Mouse (Mus musculus) heart, adult 18-20 months (tissue): ENCODE data around the gene Prkar2b. TPM values are rescaled to one million over a fixed set of nuclear protein-coding genes. Genes with fewer than 3 reads are reported as not detected.
"Not testable (repeated sequence)": the region's sequence is repeated elsewhere in the genome, so short reads cannot be mapped to it uniquely, and the experiment has no call there.

Source experiments
- DNase-seq, 2 experiments: peaks; one replicate each; pipeline ENCODE4 v3.0.0; 2021 to 2022; ENCODE audit warnings: mixed read lengths in 1 of 2
- total RNA-seq, 2 experiments: library from RNA; stranded (reverse); gene quantifications; 2 replicates each; pipeline ENCODE4 v1.2.3; 2021

Gene Prkar2b
- total RNA-seq, 2 experiments from 2014 or later, result 3.7 to 34.5 TPM

GRCm38 (mm10) chr12:32009985-32010369, 51.1 kb downstream of the Prkar2b start:
- DNase-seq, result not testable (repeated sequence)

- DNase-seq, result no peak
Observed at GRCm38 (mm10) chr12:32009267-32009984, 51.7 kb downstream of the Prkar2b start.

DNA sequence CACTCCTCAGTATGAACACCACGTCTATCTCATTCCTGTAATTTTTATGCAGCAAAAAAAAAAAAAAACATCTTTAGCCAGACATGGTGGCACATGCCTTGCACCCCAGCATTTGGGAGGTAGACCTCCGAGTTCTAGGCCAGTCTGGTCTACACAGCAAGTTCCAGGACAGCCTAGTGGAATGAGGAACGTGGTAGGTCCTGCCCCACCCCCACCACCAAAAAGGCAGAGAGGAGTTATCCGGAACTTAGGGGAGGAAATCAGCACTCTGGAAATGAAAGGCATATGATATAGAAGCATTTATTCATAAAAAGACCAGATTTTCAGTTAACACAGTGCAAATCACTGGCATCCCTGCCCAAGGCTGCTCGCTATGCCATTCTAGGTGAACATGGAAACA, 52.4 kb downstream of the Prkar2b start:
- DNase-seq, result no peak

DNA sequence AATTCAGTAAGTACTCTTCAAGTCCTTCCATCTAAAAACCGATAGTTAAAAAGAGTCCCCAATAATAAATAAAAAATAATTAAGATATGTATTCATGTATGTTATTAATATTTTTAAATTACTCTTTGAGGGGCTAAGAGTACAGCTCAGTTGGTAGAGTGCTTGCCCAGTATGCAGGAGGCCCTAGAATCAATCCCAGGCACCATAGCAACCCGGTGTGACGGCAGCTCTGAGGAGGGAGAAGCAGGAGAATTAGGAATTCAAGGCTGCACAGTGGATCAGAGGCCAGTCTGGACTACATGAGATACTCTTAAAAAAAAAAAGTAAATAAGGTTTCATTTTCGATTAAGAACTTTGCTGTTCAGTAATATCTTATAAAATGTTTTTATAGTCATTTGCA, 53.5 kb downstream of the Prkar2b start:
- DNase-seq, result no peak

DNA sequence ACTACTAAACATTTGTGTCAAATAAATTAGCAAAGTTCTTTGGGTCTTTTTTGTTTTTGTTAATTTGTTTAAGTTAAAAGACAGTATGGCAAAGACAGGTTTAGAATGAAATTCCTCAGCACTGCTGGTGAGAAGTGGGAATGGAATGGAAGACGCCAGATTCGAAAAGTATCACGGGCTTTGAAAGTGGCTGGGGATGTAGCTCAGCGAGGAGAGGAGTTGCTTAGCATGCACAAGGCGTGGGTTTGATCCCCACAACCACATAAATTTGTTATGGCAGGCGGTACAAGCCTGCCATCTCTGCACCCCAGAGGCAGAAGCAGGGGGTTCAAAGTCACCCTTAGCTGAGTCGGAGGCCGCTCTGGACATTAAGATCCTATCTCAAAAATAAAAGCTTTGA, 54.1 kb downstream of the Prkar2b start:
- DNase-seq, result no peak

DNA sequence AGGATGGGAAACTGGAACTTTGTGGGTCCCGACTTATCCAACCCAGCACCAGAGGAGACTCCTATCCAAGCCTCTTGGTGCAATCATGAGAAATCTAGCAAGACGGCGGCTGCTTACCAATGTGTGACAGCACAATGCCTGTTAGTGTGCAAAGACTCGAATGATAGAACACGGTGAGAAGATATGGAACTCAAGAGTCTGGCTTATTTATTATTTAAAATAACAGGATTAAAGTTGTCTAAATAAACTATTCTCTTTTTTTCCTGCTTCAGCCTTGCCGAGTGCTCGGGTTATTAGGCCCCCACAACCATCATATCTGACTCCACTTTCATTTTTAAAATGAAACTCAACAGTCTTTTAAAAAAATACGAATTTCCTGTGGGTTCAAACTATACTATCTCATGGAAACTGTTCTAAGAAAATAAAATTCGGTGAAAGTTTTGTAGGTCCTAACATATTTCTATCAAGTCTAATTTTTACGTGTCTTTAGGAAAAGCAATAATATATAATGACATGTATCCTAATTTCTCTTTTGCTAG, 54.6 kb downstream of the Prkar2b start:
- no peak for DNase-seq

DNA sequence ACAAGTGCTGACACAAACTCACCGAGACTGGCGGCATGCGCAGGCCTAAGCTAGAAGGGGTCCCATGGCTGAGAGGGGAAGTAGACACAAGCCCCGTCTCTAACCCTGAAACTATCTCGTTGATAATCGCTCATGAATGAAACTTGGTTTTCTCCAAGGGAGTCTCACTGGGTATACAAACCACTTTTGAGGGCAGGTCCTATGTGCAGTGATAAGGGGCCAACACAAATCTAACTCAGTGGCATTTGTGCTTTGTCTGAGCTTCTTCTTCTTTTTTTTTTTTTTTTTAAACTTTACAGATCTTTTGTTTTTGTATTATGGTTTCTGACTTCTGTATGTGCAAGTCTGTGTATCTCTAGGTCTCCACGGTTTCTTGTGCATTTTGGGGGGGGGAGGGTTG, 60.6 kb downstream of the Prkar2b start:
- DNase-seq, result no peak

DNA sequence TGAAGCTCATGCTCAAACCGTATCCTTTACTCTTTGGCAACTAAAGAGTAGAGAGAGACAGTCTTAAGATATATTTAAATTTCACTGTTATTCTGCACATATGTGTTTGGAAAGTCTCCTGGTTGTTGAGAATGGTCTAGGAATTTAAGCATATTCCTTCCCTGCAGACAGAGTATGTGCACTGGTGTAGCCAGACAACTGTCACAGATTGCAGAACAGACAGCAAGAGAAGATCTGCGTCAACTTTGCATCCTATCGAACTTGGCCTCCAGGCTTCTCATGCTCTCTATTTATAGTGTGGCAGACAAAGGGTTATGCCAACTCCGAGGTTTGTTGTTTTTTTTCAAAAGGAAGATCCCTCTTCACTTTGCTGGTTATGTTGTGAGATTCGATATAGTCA, 62.4 kb downstream of the Prkar2b start:
- no peak for DNase-seq

DNA sequence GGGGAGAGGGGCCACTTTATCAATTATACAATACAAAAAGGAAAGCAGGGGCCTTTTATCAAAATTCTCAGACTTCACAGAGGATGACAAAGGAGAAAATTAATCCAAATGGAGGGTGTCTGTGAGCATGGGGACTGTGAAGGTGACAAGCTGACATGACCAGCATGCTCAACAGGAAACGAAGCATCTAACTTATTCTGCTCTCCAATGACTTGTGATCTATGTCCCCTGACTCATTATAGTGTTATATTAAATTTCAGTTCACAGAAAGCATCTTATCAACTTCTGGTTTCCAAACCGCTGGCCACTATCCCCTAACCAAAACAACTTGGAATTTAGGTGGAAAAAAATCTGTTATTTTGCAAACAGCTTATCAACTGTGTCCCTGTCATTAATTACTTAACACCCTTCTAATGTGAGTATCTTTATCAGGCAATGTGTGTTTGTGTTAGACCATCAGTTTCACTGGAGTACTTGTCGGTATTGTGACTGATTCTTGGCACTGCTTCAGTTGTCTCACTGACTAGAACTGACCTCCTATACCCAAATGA, 63.7 kb downstream of the Prkar2b start:
- no peak for DNase-seq

GRCm38 (mm10) chr12:31996877-31997276, 64.2 kb downstream of the Prkar2b start:
- DNase-seq, result peak in 1 of 2 experiments; percentile 55

GRCm38 (mm10) chr12:31990575-31990974, 70.5 kb downstream of the Prkar2b start:
- DNase-seq, result no peak

GRCm38 (mm10) chr12:31989726-31990125, 71.4 kb downstream of the Prkar2b start:
- no peak for DNase-seq

DNA sequence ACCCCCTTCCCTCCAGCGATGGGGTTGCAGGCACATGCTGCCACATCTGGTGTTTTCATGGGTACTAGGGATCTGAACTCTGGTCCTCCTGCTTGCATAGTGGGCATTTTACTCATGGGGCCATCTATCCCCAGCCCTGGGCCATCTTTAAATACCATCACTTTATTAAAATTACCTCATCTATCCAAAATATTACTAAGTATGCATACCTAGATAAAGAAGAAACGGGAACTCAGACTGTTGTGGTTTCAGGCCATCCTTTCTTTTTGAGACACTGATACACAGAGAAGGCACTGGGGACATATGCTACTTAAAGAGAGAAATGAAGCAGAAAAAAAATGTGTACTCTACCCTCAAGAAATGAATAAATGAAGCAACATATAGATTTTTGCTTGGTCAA, 74.6 kb downstream of the Prkar2b start:
- no peak for DNase-seq

DNA sequence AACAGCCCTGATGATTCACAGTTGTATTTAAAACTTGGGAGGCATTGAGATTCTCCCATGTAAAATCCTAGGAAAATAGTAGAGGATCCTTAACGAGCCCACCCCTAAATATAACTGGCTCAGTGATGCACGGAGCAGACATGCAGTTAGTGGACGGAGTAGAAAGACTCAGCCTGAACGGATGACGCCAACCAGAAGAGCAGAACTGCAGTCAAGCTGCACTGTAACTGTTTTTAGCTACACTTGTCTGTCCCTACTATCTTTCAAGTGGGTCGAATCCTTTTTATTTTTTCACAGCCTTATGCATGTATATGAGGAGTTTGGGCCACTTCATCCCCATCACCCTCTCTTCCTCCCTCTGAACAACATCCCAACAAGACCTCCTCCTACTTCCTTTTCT, 75.4 kb downstream of the Prkar2b start:
- no peak for DNase-seq

GRCm38 (mm10) chr12:31984664-31985063, 76.4 kb downstream of the Prkar2b start:
- DNase-seq, result peak; percentile 15 to 28

DNA sequence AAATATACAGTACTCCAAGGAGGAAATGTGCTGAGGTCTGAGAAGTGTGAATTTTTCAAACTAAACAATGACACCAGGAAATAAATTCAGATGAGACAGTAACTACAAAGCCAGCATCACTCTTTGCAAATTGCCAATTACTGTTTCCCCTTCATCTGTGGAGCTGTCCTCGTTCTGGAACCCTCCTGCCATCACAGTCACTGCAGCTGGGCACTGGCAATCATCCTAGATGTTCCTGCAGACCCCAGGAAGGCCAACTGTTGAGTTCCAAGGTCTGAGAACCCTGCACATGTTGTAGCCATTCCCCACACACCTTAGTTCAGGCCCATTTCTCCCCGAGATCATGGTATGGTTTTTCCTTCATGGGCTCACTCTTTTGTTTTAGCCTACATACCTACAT, 76.9 kb downstream of the Prkar2b start:
- DNase-seq, result no peak

- DNase-seq, result no peak
Observed at GRCm38 (mm10) chr12:31983769-31984168, 77.3 kb downstream of the Prkar2b start.

DNA sequence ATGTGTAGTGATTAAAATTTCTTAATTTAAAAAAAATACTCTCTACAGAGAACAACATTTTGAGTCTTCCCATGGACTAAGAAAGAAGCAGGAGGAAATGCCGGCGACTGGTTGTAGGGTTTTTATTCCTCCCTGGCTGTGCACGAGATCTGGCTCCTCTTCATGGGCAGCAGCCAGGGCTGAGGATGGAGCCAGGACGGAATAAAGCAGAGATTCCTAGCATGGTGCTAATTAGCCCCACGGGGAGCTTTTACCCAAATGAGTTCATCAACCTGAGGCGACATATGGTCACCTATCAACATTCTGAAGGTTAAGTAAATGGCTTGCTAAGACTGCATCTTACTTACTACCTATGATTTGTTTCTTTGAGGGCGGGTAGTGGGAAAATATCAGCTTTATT, 77.9 kb downstream of the Prkar2b start:
- DNase-seq, result no peak

DNA sequence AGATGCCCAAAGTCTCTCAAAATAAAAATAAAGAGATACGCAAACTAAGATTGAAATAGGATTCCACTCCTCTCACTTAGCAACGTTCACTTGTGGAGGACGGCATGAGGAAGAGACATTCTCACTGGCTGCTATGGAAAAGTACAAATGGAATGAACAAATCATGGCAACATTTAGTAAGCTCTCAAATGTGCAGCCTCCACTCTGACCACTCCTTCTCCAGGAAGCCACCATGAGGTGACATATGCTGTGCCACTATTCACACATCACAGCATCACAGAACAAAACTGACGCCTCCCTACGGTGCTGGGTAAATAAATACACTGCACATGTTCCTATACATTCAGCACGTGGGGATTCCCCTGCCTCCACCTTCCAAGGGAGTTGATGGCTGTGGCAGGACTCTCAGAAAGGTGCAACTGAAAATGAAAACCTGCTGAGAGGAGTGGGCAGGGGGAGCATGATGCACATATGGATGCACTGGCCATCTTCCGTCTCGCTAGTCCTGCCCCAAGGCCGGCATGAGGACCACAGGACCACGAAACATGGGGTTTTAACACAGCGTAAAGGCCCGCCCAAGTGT, 83.4 kb downstream of the Prkar2b start:
- no peak for DNase-seq

DNA sequence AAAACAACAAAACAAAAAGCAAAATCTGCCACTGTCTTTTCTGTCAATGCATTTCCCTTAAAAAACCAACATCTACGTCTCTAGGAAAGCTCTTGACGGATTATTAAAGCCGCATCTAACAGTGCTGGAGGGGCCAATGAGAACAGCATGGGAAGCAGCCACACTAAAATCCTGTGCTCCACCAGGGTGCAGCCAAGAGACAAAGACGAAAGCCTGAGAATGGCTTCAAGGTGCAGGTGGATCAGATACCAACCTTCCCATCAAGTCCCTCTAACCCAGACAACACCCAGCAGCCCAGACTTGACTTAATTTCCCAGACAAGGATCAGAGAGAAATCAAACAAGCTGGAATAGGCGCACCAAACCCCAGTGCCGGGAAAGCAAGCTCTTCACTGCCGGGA, 84.6 kb downstream of the Prkar2b start:
- DNase-seq, result peak in 1 of 2 experiments; percentile 23

- peak; percentile 80 to 86 for DNase-seq
Observed at GRCm38 (mm10) chr12:31973473-31974172, 87.5 kb downstream of the Prkar2b start.

- DNase-seq, result no peak
Observed at GRCm38 (mm10) chr12:31971547-31971946, 89.5 kb downstream of the Prkar2b start.

DNA sequence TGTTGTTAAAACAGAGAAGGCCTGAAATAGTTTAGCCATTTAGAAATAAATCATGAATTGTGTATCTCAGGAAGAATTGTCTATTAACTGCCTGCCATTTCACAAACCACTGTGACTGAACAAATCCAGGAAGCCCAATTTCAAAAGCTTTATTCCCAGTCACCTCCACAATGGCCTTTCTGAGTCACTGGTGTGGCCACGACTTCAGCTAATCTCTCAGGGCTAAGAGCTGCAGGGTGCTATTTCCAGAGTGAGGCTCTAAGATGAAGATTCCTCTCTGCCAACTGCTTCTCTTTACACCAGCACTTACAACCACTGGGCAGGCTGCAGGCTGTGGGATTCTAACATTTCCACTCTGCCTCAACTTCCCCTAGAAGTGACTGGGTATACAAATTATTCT, 92.0 kb downstream of the Prkar2b start:
- peak in 1 of 2 experiments; percentile 11 for DNase-seq
